Mouse (Mus musculus) ES-Bruce4 (cell line): ENCODE measurements around the gene Rnase4. TPM values are rescaled to one million over a fixed set of nuclear protein-coding genes. Genes with fewer than 3 reads are reported as not detected.

Source experiments
- H3K27ac ChIP-seq: 2 replicates; pipeline ENCODE4 v1.5.1; 2012; ENCODE audit warnings: low read length, inconsistent platforms; ENCODE audit not compliant: insufficient read depth
- H3K27me3 ChIP-seq: 2 replicates; pipeline ENCODE4 v1.6.1; 2012; ENCODE audit warnings: mild to moderate bottlenecking, low read length, inconsistent platforms; ENCODE audit not compliant: control insufficient read depth, poor library complexity, insufficient read depth, severe bottlenecking
- H3K36me3 ChIP-seq: 2 replicates; pipeline ENCODE4 v1.6.1; 2012; ENCODE audit warnings: inconsistent platforms, mild to moderate bottlenecking, low read length, moderate library complexity; ENCODE audit not compliant: control insufficient read depth, poor library complexity, insufficient read depth, severe bottlenecking
- H3K4me1 ChIP-seq: one replicate; pipeline ENCODE4 v1.8.1; 2011; ENCODE audit warnings: low read length; ENCODE audit not compliant: control insufficient read depth, insufficient read depth
- H3K4me3 ChIP-seq: 2 replicates; pipeline ENCODE4 v1.5.1; 2011; ENCODE audit warnings: low read depth, mild to moderate bottlenecking, low read length
- H3K9ac ChIP-seq: 2 replicates; pipeline ENCODE4 v1.6.1; 2012; ENCODE audit warnings: low read depth, mild to moderate bottlenecking, inconsistent platforms; ENCODE audit not compliant: poor library complexity, severe bottlenecking
- H3K9me3 ChIP-seq: replicated peaks from 2 replicates; pipeline ENCODE4 v1.6.1; 2012; ENCODE audit warnings: mild to moderate bottlenecking, low read length, inconsistent platforms; ENCODE audit not compliant: control insufficient read depth, poor library complexity, insufficient read depth, severe bottlenecking
- CTCF ChIP-seq: IDR thresholded peaks from one replicate; pipeline ENCODE4 v1.8.1; 2011; ENCODE audit warnings: low read depth, low read length
- EP300 ChIP-seq: IDR thresholded peaks from 2 replicates; pipeline ENCODE4 v1.6.1; 2011; ENCODE audit warnings: low read depth, low read length; ENCODE audit not compliant: insufficient read depth
- POLR2A ChIP-seq: IDR thresholded peaks from one replicate; pipeline ENCODE4 v1.8.1; 2011; ENCODE audit warnings: low read length; ENCODE audit not compliant: insufficient read depth
- polyA plus RNA-seq: library from polyadenylated mRNA; stranded (reverse); fragments of >200 nt; gene quantifications from 2 replicates; pipeline ENCODE4 v1.2.4, GENCODE M21; 2011; ENCODE audit warnings: low read depth; ENCODE audit not compliant: missing spikeins, insufficient read depth, insufficient read length

Gene Rnase4
- polyA plus RNA-seq, 1 experiment, result 7.2 TPM

DNA sequence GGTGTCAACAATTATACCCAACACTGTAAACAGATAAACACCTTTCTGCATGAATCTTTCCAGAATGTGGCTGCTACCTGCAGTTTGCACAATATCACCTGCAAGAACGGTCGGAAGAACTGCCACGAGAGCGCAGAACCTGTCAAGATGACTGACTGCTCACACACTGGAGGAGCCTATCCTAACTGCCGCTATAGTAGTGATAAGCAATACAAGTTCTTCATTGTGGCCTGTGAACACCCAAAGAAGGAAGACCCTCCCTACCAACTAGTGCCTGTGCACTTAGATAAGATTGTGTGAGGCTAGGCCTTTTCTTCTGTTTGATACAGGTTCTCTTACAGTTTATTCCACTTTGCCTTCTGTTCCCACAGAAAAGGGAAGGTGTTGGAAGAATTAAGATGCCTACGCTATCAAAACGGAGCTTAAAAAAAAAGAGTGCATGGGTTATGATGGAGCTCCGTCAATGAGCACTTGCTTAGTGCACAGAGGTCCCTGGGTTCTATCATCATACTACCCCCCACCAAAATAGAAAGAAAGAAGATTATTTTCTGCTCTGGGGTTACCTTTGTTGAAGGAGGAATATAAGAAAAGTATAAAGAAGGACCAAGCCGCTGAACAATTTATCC, 39.6 kb downstream of the Rnase4 start:
- no peak overlapping the region for H3K9ac ChIP-seq
- H3K27me3 ChIP-seq, result no peaks in the 10 kb centered on the region
- no peak overlapping the region for H3K4me3 ChIP-seq
- no peaks in the 10 kb centered on the region for H3K9me3 ChIP-seq
- no peak overlapping the region for H3K27ac ChIP-seq
- H3K36me3 ChIP-seq, result no peaks in the 10 kb centered on the region
- H3K4me1 ChIP-seq, result no peaks in the 10 kb centered on the region
- no peak for TF ChIP-seq CTCF
- no peak for TF ChIP-seq POLR2A
- TF ChIP-seq EP300, result no peak

DNA sequence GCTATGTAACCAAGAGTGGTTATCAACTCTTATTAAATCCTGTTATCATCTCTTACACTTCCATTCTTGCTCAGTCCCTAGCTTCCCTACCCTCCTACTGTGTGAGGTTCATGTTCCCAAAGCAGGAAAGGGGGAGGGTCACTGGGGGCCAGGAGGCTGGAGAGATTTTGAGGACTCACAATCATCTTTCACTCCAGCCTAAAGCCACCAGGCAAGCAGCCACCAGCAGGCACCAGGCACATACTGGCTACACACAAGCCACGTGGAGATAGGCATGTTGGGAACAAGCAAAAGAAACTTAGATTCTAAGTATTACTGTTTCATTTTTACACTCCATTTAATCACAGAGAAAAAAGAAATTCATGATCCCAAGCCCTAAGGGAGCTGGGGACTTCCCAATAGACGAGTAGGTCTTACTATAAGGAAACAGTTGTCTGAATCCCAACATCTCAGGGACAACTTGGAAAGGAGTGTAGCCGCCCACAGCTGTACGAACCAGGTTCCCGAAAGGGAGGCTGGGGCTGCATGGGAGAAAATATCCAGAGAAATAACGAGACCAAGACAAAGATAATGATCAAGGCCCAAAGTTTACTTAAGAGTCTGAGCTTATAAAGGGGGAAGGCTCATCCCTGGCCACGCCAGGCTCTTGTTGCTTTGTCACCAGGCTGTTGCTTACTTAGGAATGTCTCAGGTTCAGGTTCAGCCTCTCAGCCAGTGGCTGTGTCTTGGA, 40.4 kb downstream of the Rnase4 start:
- no peak overlapping the region for H3K9ac ChIP-seq
- no peak overlapping the region for H3K4me3 ChIP-seq
- H3K36me3 ChIP-seq, result no peaks in the 10 kb centered on the region
- TF ChIP-seq POLR2A (no peak), CTCF (no peak), EP300 (no peak)
- H3K4me1 ChIP-seq, result no peaks in the 10 kb centered on the region
- no peaks in the 10 kb centered on the region for H3K27me3 ChIP-seq
- H3K9me3 ChIP-seq, result no peaks in the 10 kb centered on the region
- no peak overlapping the region for H3K27ac ChIP-seq

DNA sequence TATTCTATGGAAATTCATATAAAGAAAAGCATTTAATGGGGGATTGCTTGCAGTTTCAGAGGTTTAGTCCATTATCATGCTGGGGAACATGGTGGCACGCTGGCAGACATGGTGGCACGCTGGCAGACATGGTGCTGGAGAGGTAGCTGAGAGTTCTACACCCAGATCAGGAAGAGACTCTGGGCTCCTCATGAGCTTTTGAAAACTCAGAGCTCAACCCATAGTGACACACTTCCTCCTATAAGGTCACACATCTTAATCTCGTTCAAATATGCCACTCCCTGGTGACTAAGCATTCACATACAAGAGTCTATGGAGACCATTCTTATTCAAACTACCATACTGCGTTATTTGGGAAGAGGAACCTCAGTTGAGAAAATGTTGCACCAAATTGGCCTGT, 41.5 kb downstream of the Rnase4 start:
- H3K9me3 ChIP-seq, result no peaks in the 10 kb centered on the region
- H3K27me3 ChIP-seq, result no peaks in the 10 kb centered on the region
- H3K4me3 ChIP-seq, result no peak overlapping the region
- TF ChIP-seq CTCF (no peak), EP300 (no peak), POLR2A (no peak)
- no peaks in the 10 kb centered on the region for H3K4me1 ChIP-seq
- no peak overlapping the region for H3K27ac ChIP-seq
- H3K9ac ChIP-seq, result no peak overlapping the region
- H3K36me3 ChIP-seq, result no peaks in the 10 kb centered on the region

DNA sequence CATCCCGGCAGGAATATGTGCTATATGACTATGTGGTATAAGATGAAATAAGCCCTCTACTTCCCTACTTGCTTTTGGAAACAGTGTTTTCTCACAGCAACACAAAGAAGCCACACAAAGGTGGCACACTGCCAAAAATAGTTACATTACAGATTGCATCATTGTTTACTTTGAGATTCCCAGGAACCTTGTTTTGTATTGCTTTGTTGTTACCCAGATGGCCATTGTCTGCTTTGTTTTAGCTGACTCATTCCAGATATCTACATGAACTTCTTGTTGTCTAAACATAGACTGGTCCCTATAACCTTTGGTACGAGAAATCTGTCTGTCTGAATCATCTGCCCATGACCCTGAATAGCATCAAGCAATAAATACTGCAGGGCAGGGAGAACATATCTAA, 49.5 kb downstream of the Rnase4 start:
- H3K4me3 ChIP-seq, result no peak overlapping the region
- H3K9me3 ChIP-seq, result peaks cover 3% of the 10 kb centered on the region; the same call in 1 of the 2 replicates
- TF ChIP-seq CTCF, result no peak
- no peak for TF ChIP-seq POLR2A
- TF ChIP-seq EP300, result no peak
- no peak overlapping the region for H3K27ac ChIP-seq
- no peak overlapping the region for H3K9ac ChIP-seq
- no peaks in the 10 kb centered on the region for H3K36me3 ChIP-seq
- no peaks in the 10 kb centered on the region for H3K27me3 ChIP-seq
- no peaks in the 10 kb centered on the region for H3K4me1 ChIP-seq

DNA sequence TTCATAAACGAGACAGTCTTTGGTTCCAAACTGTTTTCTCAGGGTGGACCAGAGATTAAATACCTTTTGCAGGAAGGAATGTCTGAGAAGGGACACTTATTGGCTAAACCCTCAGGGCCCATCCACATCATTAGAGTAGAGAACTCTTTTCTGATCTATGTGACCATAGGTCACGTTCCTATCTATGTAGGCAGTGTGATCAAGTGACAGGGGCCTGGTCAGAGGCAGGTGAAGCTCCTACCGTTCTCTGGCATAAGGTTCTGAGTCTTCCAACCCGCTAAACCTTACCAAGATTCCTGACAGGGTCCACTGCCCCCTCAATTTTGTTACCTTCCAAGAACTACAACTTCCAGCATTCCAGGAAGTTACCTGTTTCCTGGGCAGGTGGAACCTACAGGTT, 51.2 kb downstream of the Rnase4 start:
- H3K27me3 ChIP-seq, result no peaks in the 10 kb centered on the region
- no peak overlapping the region for H3K4me3 ChIP-seq
- H3K36me3 ChIP-seq, result no peaks in the 10 kb centered on the region
- no peak overlapping the region for H3K9ac ChIP-seq
- peaks cover 3% of the 10 kb centered on the region; the same call in 1 of the 2 replicates for H3K9me3 ChIP-seq
- peaks cover 3% of the 10 kb centered on the region for H3K4me1 ChIP-seq
- no peak for TF ChIP-seq EP300
- no peak for TF ChIP-seq CTCF
- no peak overlapping the region for H3K27ac ChIP-seq

DNA sequence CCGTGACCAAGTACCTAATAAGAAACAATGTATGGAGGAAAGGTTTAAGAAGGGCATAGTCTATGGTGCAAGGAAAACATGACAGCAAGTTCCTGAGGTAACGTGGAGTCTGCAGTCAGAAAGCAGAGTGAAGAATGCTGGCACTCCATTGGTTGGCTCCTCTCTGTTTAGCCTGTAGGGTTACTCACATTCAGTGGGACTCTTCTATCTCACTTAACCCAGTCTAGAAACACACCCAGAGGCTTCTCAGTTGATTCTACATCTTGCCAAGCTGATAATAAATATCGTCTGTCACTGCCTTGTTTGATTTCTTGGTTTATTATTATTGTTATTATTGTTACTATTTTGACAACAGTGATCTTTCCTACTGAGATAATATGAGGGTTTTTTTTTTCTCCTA, 51.7 kb downstream of the Rnase4 start:
- no peak for TF ChIP-seq CTCF
- H3K27ac ChIP-seq, result no peak overlapping the region
- peaks cover 3% of the 10 kb centered on the region for H3K4me1 ChIP-seq
- no peak overlapping the region for H3K9ac ChIP-seq
- no peak overlapping the region for H3K4me3 ChIP-seq
- no peaks in the 10 kb centered on the region for H3K27me3 ChIP-seq
- peaks cover 3% of the 10 kb centered on the region; the same call in 1 of the 2 replicates for H3K9me3 ChIP-seq
- no peaks in the 10 kb centered on the region for H3K36me3 ChIP-seq
